Mouse (Mus musculus): ENCODE measurements around the gene Ppp1r1b.
A peak's percentile ranks its signal among the peaks of the same experiment; 100 is the strongest.
"Not testable (repeated sequence)": the region's sequence is repeated elsewhere in the genome, so short reads cannot be mapped to it uniquely, and the experiment has no call there.

The Ppp1r1b gene

GRCm38 (mm10) chr11:98372406-98372805 lies 24.2 kb downstream of the Ppp1r1b start:
- DNase-seq (ENCODE audit: low spot score in 2 of 2) = no peak

- DNase-seq (ENCODE audit: low spot score in 2 of 2) = no peak
Observed at GRCm38 (mm10) chr11:98373244-98373643, 25.0 kb downstream of the Ppp1r1b start.

GRCm38 (mm10) chr11:98374266-98374665 lies 26.1 kb downstream of the Ppp1r1b start:
- DNase-seq (ENCODE audit: low spot score in 2 of 2) = no peak

- DNase-seq (ENCODE audit: low spot score in 2 of 2) = no peak
Observed at GRCm38 (mm10) chr11:98376756-98377155, 28.6 kb downstream of the Ppp1r1b start.

- no peak for DNase-seq (ENCODE audit: low spot score in 2 of 2)
Observed at GRCm38 (mm10) chr11:98377787-98378186, 29.6 kb downstream of the Ppp1r1b start.

GRCm38 (mm10) chr11:98379379-98379778 lies 31.2 kb downstream of the Ppp1r1b start:
- DNase-seq (ENCODE audit: low spot score in 2 of 2) = no peak

- DNase-seq (ENCODE audit: low spot score in 2 of 2) = no peak
Observed at GRCm38 (mm10) chr11:98380106-98380505, 31.9 kb downstream of the Ppp1r1b start.

GRCm38 (mm10) chr11:98381651-98382050 lies 33.4 kb downstream of the Ppp1r1b start:
- no peak for DNase-seq (ENCODE audit: low spot score in 2 of 2)

GRCm38 (mm10) chr11:98382405-98382804 lies 34.2 kb downstream of the Ppp1r1b start:
- not testable (repeated sequence) for DNase-seq (ENCODE audit: low spot score in 2 of 2)

- no peak for DNase-seq (ENCODE audit: low spot score in 2 of 2)
Observed at GRCm38 (mm10) chr11:98383261-98384030, 35.2 kb downstream of the Ppp1r1b start, which contains the start of gene Tcap. Gene Tcap, plus strand, starts transcription at chr11:98383811.

- DNase-seq (ENCODE audit: low spot score in 2 of 2) = no peak
Observed at GRCm38 (mm10) chr11:98384216-98384615, 36.0 kb downstream of the Ppp1r1b start.

GRCm38 (mm10) chr11:98384721-98385637 lies 36.8 kb downstream of the Ppp1r1b start:
- DNase-seq (ENCODE audit: low spot score in 2 of 2) = no peak

GRCm38 (mm10) chr11:98385638-98386585 lies 37.7 kb downstream of the Ppp1r1b start, which contains the start of gene Pnmt:
Gene Pnmt, plus strand, starts transcription at chr11:98386450.
- no peak for DNase-seq (ENCODE audit: low spot score in 2 of 2)

- no peak for DNase-seq (ENCODE audit: low spot score in 2 of 2)
Observed at GRCm38 (mm10) chr11:98386596-98386995, 38.4 kb downstream of the Ppp1r1b start.

- DNase-seq (ENCODE audit: low spot score in 2 of 2) = no peak
Observed at GRCm38 (mm10) chr11:98387056-98387577, 38.9 kb downstream of the Ppp1r1b start.

- no peak for DNase-seq (ENCODE audit: low spot score in 2 of 2)
Observed at GRCm38 (mm10) chr11:98388282-98388681, 40.1 kb downstream of the Ppp1r1b start.

GRCm38 (mm10) chr11:98389221-98389780 lies 41.1 kb downstream of the Ppp1r1b start:
- DNase-seq (ENCODE audit: low spot score in 2 of 2) = peak; percentile 28 to 44

GRCm38 (mm10) chr11:98390141-98390540 lies 41.9 kb downstream of the Ppp1r1b start:
- DNase-seq (ENCODE audit: low spot score in 2 of 2) = no peak

- no peak for DNase-seq (ENCODE audit: low spot score in 2 of 2)
Observed at GRCm38 (mm10) chr11:98392034-98392433, 43.8 kb downstream of the Ppp1r1b start.

- no peak for DNase-seq (ENCODE audit: low spot score in 2 of 2)
Observed at GRCm38 (mm10) chr11:98392645-98393044, 44.4 kb downstream of the Ppp1r1b start.

GRCm38 (mm10) chr11:98393317-98393716 lies 45.1 kb downstream of the Ppp1r1b start:
- no peak for DNase-seq (ENCODE audit: low spot score in 2 of 2)
